Mouse (Mus musculus): Measurements from ENCODE around the gene Lypd4.
"Not testable (repeated sequence)": the region's sequence is repeated elsewhere in the genome, so short reads cannot be mapped to it uniquely, and the experiment has no call there.

The Lypd4 gene

DNA sequence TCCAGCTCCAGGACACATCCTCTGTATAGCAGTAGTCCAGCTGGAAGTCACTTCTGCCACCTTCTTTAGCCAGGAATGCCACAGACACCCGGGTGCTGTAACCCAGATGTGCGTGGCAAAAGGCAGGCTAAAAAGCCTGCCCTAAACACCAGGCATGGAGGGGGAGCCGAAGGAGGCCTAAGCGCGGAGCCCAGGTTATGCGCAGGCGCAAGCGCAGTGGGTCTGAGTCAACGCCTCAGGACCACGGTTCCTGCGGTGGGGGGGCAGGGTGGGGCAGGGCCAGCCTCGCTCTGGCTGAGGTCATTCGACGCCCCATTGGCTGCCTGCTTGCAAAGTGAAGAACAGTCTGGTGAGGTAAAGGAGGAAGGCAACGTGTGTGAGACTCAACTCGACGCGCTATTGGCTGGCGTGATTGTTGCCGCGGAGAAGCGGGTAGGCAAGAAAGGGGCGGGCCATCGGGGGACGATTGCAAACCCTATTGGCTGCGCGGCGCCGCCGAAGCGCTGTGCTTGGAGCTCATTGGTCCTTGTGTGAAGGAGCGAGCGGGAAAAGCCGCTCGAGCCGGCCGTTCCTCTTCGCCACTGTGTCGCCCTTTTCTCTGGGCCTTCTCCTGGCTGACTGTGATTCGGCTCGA is at the start of gene Lypd4, which contains the start of gene Dmrtc2:
TSS of gene Lypd4 (minus strand) at position 410 of the 634 bp plus-strand sequence.
TSS of gene Dmrtc2 (plus strand) at position 526 of the 634 bp plus-strand sequence.
- no peak for DNase-seq (ENCODE audit: low spot score in 2 of 2)

DNA sequence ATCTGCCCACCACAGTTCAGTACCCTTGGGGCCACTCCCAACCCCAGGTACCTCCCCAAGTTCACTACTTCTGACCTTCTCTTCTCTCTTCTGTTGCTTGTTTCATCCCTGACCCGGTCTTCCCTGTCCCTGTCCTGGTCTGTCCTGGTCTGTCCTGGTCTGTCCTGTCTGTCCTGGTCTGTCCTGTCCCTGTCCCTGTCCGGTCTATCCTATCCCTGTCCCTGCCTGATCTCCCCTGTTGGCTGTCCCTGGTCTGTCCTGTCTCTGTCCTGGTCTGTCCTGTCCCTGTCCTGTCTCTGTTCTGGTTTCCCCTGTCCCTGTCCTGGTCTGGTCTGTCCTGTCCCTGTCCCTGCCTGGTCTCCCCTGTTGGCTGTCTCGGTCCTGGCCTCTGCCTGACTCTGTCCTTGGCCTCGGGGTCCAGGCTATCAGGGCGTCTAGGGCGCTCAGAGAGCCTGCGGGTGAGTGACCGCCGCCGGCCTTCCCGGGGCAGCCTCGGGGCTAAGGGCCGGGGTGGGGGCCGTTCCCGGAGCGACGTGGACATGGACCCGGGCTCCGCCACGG is 49.1 kb upstream of the Lypd4 start:
- DNase-seq (ENCODE audit: low spot score in 2 of 2): no peak

DNA sequence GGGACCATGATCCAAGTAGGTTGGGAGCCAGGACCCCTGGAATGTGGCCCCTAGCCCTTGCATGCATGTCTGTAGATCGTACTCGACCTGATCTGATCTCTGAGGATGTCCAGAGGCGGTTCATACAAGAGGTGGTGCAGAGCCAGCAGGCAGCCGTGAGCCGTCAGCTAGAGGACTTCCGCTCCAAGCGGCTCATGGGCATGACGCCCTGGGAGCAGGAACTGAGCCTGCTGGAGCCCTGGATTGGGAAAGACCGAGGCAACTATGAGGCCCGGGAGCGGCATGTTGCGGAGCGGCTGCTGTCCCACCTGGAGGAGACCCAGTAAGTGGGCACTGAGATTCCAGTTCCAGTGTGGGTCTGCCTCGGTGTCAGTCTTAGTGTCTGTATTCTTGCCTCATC is 42.7 kb upstream of the Lypd4 start:
- DNase-seq (ENCODE audit: low spot score in 2 of 2): no peak

DNA sequence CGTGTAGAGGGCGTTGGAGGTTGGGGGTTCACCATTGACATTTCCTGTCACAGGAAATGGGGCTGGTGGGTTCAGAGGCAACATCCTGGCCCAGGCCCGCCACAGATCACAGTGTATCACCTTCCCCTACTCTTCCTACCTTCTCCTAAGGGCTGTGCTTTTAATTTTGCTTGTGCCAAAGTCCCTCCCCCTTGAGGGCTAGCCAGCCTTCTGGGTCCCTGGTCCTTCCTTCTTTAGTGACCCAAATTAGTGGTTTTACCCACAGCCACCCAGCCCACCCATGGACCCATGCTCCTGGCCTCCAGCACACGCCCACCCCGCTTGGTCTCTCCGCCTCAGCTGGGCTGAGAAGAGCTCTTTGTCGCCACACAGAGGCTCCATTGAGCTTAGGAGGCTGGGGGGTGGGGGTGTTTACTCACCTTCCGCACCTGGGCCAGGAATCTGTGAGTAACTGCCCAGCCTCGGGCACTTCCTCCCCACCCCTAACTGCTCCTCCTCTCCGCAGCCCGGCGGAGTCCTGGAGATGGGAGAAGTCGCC is 37.5 kb upstream of the Lypd4 start:
- DNase-seq (ENCODE audit: low spot score in 2 of 2): no peak

DNA sequence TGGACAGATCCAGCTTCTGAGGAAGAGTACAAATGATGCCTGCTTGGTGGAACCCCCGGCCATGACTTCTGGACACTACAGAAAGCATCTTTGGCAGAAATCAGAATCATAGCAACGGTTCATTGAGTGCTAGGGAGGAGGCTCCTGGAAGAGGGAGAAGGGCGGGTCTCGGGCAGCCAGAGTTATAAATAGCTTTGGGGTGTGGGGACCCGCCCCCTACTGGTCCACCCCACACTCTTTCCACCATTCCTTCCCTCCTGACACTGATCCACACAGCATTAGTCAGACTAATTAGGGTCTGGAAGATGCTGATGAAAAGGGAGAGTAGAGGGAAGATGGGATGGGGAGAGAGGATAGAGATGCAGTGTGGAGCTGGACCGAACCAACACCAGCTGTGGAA is 36.8 kb upstream of the Lypd4 start:
- no peak for DNase-seq (ENCODE audit: low spot score in 2 of 2)

DNA sequence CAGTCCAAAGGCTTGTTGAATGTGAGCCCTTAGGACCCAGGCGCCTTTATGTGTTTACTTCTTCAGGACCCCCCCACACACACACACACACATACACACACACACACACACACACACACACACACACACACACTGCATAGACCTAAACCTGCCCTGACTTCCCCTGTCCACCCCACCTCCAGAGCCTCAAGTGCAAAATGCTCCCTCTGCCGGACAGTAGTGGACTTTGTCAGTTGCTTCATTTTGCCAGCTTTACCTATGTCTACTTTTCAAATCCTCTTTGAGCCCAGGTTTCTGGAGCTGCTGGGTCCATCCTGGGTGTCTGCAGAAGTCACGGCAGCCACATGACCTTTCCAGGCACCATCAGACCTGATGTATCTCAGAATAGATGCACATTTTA is 35.2 kb upstream of the Lypd4 start:
- peak in 1 of 2 experiments; percentile 33 for DNase-seq (ENCODE audit: low spot score in 2 of 2)

DNA sequence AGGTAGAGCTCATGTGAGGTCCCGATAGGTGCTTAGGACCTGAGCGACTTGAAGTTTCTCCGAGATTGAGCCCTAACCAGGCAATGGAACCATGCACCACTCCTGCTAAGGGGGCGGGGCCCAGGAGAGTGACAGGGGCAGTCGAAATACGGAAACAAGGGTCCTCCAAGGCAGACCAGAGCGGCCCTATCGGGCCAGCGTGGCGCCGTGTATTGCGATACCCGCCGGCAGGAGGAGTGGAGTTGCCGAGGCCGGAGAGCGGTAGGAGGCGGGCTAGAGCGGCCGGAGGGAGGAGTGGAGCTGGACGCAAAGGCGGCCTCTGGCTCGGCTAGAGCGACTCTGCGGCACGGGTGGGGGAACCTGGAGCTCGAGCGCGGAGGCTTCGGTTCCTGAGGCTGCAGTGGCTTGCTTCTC is 34.3 kb upstream of the Lypd4 start:
- DNase-seq (ENCODE audit: low spot score in 2 of 2): peak; percentile 96 to 97

DNA sequence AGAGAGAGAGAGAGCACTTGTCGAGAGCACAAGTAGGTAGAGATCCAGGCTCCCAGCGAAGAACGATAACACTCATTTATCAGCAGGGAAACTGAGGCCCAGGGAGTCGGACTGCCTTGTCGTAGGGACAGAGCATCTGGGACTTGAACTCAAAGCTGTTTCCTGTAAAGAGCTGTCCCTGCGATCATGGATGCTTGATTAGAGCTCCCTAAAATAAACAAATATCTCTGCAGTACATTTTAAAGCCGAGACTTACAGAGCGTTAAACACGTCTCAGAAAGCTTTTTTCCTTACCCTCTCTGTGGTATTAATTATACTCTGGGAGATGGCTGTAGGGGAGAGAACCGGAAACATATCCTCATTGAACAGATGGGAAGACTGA is 33.7 kb upstream of the Lypd4 start:
- DNase-seq (ENCODE audit: low spot score in 2 of 2): no peak

DNA sequence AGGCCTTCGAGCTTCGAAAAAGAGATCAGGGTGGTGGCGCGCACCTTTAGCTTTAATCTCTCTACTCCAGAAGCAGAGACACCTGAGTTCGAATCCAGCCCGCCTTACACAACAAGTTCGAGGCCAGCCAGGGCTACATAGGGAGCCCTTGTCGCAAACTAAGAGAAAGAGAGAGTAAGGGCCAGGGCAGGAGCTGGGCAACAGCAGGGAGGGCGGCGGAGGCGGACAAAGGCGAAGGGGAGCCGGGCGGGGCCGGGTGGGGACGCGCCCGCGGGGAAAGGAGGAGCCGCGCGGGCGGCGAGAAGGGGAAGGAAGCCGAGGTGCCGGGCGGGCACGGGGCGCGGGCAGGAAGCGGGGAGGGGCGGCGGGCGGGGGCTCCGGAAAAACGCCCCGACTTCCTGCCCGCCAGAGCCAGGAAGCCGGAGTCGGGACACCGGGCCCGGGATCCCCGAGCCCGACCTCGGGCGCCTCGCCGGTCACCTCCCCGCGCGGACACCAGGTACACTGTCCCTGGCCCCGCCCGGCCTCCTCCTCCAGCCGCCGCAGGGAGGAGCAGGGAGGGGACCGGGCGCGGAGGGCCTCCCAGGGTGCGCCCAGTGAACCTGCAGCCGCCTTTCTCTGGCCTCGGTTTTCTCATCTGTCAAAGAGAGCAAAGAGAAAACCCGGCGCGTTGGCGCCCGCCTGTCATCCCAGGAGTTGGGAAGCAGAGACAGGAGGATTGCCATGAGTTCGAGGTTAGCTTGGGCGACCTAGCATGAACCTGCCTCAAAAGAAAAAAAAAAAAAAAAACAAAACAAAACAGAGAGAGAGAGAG is 33.1 kb upstream of the Lypd4 start, which contains the start of gene Arhgef1:
TSS of gene Arhgef1 (plus strand) at position 283 of the 814 bp plus-strand sequence.
- no peak for DNase-seq (ENCODE audit: low spot score in 2 of 2)

DNA sequence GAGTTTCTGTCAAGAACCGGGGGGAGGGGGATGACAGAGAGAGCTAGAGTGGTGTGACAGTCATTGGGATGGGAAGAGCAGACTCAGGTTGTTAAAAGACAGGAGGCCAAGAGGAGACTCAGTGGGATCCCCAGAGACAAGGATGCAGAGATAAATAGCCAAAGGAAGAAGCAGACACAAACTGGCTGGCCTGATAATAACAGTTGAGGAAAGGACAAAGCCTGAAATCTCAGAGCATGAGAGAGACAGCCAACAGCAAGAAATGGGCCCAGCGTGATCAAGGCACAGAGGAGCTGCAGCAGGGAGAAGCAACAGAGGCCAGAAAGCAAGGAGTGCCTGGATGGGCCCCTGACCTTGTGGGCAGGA is 32.5 kb upstream of the Lypd4 start:
- no peak for DNase-seq (ENCODE audit: low spot score in 2 of 2)

DNA sequence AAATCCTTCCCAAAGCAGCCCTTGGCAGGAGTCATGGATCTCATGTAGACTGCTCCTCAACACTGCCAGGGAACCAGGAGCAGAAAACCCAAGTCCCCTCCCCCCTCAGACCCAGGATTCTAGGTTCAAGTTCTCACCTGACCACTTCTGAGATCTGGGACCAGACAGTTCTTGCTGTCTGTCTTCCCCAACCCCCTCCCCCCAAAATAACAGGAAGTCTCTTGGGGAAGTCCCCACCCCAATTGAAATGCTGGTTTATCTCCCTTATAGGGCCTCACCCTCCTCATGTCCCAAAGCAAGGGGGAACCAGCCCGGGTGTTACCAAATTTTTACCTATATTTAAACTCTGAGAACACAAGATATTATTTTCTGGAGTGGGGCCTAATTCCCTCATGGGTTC is 32.1 kb upstream of the Lypd4 start:
- no peak for DNase-seq (ENCODE audit: low spot score in 2 of 2)

DNA sequence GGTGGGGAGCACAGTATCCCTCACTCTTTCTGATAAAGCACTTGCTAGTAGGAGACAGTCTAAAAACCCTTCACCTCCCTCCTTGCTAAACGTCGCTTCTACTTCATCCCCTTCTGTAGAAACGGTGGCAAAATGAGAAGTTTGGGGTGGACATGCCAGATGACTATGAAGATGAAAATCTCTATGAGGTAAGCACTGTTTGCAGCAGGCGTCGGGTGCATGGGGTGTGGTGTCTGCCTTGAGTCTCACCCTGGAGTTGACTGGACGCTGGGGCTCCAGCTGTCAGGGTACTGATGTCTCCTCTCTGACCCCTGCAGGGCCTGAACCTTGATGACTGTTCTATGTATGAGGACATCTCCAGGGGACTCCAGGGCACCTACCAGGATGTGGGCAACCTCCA is 31.4 kb upstream of the Lypd4 start:
- no peak for DNase-seq (ENCODE audit: low spot score in 2 of 2)

DNA sequence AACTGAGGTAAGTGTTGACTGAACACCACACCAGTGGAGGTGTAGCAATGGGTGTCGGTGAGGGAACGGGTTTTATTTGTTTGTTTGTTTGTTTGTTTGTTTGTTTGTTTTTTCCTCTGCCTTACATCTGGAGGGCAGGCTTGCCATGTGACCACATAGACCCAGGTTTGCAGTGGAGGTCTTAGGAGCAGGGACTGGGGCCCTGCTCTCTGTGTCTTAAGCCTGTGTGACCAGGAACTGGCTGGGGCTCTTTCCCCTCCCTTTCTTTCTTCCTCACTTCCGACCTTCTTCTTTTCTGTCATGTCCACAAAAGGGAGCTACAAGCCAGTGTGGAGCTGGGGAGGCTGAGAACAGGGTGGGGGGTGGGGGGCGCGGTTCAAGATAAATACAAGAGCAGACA is 28.2 kb upstream of the Lypd4 start:
- DNase-seq (ENCODE audit: low spot score in 2 of 2): no peak

DNA sequence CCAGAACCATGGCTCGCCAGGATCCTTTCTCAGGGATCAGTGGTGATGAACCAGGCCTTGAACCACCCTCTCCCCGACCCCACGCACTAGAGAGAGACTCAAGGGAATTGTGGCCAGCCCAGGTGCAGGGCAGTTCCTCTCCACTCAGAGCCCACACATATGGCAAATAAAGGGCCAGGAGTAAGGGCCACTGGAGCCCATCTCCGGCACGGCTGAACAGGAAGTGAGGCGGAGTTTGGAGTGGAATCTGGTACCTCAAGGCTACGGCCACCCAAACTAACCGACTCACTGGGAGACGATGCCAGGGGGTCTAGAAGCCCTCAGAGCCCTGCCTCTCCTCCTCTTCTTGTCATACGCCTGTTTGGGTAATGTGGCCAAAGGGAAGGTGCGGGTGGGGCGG is 27.5 kb upstream of the Lypd4 start, which contains the start of gene Cd79a:
TSS of gene Cd79a (plus strand) at position 158 of the 400 bp plus-strand sequence.
- DNase-seq (ENCODE audit: low spot score in 2 of 2): no peak

DNA sequence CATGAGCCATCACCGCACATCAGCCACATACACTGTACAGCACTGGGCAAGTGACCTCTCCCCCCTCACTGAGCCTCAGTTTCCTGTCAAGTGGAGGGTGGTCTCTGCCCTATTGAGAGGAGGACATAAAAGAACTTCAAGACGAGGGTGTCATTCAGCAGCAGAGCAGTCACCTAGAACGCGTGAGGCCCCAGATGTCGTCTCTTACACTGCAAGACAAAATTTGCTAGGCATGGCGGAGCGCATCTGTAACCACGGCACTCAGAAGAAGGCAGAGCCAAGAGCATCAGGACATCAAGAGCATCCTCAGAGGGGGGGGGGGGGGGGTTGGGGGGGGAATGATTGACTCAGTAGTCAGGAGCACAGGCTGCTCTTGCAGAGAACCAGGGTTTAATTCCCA is 26.5 kb upstream of the Lypd4 start:
- DNase-seq (ENCODE audit: low spot score in 2 of 2): no peak

DNA sequence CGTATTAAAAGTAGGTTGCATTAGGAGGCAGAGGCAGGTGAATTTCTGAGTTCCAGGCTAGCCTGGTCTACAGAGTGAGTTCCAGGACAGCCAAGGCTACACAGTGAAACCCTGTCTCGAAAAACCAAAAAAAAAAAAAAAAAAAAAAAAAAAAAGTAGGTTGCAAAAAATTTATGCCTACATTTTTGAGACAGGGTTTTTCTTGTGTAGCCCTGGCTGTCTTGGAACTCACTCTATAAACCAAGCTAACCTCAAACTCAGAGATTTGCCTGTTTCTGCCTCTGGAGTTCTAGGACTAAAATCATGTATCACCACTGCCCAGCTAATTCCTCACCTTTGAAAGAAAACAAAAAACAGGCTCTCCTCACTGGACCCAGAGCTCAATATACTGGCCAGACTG is 26.0 kb upstream of the Lypd4 start:
- not testable (repeated sequence) for DNase-seq (ENCODE audit: low spot score in 2 of 2)

DNA sequence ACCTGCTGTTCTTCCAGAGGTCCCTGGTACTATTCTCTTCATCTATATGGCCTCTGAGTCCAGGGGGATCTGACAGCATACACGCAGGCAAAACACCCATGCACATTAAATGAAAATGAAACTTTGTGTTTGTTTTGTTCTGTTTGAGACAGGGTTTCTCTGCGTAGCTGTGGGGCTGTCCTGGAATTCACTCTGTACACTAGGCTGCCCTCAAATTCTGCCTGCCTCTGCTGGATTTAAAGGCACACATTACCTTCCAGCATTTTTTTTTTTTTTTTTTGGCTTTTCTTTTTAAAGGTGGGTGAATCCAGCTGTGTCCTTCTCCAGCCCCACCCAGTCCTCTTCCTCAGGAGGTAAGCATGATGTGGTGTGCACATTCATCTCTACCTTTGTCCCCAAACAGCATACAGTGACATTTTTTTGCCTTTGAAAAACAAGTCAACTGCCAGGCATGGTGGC is 22.4 kb upstream of the Lypd4 start:
- DNase-seq (ENCODE audit: low spot score in 2 of 2): no peak

DNA sequence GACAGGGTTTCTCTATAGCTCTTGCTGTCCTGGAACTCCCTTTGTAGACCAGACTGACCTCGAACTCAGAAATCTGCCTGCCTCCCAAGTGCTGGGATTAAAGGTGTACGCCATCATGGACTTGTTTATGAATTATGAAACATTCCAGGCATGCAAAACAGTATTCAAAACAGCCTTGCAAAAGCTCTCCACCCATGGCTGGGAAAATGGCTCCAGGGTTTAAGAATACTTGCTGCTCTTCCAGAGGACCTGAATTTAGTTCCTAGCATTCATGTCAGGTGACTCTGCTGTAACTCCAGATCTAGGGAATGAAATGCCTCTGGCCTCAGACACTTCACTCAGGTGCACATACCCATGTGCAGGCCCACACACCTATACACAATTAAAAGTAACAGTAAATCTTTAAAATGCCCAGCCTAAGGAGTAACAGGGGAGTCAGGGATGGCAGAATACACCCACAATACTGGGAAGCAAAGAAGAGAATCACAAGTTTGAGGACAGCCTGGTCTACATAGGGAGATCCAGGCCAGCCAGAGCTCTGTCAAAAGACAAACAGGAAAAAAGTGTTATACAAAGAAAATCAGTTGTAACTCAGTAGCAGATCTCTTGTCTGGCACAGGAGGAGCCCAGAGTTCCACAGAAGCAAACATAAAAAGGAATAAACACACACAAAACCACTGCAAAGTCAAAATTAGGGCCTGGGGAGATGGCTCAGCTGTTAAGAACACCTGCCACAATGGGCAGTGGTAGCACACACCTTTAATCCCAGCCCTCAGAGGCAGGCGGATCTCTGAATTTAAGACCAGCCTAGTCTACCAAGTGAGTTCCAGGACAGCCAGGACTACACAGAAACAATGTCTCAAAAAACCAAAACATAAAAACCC is 21.7 kb upstream of the Lypd4 start:
- no peak for DNase-seq (ENCODE audit: low spot score in 2 of 2)

DNA sequence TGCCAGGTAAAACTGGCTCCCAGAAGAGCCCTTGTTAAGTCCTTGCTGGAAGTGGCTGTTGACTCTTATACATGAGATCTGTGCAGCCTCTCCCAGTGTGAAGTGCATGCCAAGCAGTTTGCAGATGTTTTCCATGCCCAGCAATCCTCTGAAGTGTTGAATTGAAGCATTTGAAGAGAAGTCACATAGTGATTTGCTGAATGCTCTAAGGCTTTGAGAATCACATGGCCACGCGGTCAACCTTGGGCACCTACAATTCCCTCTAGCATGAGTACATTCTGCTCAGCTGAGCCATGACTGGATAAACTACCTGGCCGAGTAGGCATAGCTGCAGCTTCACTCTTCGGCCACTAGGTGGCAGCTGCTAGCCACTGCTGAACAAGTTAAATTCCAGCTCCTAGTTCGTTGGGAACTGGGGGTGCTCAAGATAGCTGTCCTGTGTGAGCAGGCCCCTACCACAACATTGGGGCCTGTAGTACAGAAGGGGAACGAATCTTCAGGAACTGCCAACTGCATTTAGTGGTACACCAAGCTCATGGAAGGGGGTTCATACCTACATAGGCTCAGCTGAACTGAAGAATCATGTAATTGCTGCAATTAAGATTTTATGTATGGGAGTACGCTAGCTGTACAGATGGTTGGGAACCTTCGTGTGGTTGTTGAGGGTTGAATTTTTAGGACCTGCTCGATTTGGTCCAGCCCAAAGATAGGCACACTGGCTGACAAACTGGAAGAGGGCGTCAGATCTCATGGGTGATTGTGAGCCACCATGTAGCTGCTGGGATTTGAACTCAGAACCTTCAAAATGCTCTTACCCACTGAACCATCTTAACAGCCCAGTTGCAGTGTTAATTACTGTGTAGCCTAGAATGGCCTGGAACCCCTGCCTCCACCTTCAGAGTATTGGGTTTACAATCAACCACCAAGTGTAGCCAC is 20.8 kb upstream of the Lypd4 start:
- DNase-seq (ENCODE audit: low spot score in 2 of 2): peak; percentile 43 to 57
